Mouse (Mus musculus) spleen, adult 2 months (tissue): ENCODE measurements around the gene Cdyl.

ENCODE experiments used
- CTCF ChIP-seq: fragments of 200-500 bp; IDR thresholded peaks from 2 replicates; pipeline ENCODE4 v1.5.1; 2011; ENCODE audit warnings: mild to moderate bottlenecking, inconsistent platforms; ENCODE audit not compliant: insufficient read depth, insufficient read length, insufficient replicate concordance; ENCODE audit errors: extremely low read depth
- POLR2A ChIP-seq: fragments of 200-500 bp; IDR thresholded peaks from 2 replicates; pipeline ENCODE4 v1.6.1; 2011; ENCODE audit warnings: low read depth, low read length, inconsistent platforms

DNA sequence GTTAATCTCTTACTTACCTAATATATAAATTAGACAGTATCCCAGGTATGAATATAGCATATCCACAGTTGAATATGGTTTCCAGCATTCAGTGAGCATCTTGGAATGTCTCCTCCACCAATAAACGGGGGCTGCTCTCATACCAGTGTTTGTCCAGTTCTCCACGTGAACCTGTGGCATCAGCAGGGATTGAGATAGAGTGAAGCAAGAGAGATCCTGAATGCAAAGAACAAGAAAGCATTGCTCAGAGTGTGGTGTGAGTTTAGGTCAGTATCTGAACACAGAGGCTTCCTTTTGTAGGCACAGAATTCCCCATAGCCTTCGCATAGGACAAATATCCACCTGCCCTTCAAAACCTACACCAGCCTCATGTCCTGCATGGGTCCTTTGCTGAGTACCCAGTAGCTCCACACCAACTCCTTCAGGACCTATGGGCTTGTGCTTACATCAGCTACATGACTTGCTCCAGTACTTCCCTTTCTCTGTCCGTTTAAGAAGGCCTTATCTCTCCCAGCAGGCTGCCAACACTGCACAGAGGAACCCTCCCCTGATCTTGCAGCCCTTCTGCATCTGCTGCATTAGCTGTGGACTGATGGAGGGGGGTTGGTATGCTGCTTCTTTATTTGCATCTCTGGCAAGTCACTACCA, 44.7 kb upstream of the Cdyl start:
- TF ChIP-seq CTCF, result no peak
- TF ChIP-seq POLR2A, result no peak
